Mouse (Mus musculus) heart, postnatal 0 days (tissue): ENCODE measurements at regions not wholly inside any gene's neighbourhood (a gene's known extent, or its start where the extent isn't known, plus 50 kb on each side); places are given as distances from the start of the nearest gene placed in this dataset.

ENCODE experiments used
- CTCF ChIP-seq: IDR thresholded peaks from 2 replicates; pipeline ENCODE4 v1.5.1; 2016; ENCODE audit warnings: antibody characterized with exemption, control low read depth, low read depth
- EP300 ChIP-seq: IDR thresholded peaks from 2 replicates; pipeline ENCODE4 v1.6.1; 2016; ENCODE audit warnings: antibody characterized with exemption, low read depth

GRCm38 (mm10) chr10:113105301-113105700 lies 176.5 kb upstream of the Atxn7l3b start:
- TF ChIP-seq CTCF (no peak), EP300 (no peak)
